Mouse (Mus musculus) midbrain, embryonic 16.5 days (tissue): ENCODE measurements around the gene Hspb9. TPM values are rescaled to one million over a fixed set of nuclear protein-coding genes. Genes with fewer than 3 reads are reported as not detected.
A peak's percentile ranks its signal among the peaks of the same experiment; 100 is the strongest.

Source experiments
- ATAC-seq: fragments of 200-750 bp; cut with Nextera tagmentation; 2 replicates; pipeline ENCODE4 v1.8.0; 2017; ENCODE audit warnings: moderate TSS enrichment
- H3K27ac ChIP-seq: fragments of 300-500 bp; sonication (generic); 2 replicates; pipeline ENCODE4 v1.5.1; 2014; ENCODE audit warnings: mild to moderate bottlenecking, low read length, mixed read lengths
- H3K27me3 ChIP-seq: fragments of 300-500 bp; sonication (generic); 2 replicates; pipeline ENCODE4 v1.6.1; 2014; ENCODE audit warnings: low read depth, low read length, mixed read lengths; ENCODE audit not compliant: control insufficient read depth, insufficient read depth
- H3K36me3 ChIP-seq: fragments of 300-500 bp; sonication (generic); 2 replicates; pipeline ENCODE4 v1.6.1; 2014; ENCODE audit warnings: mild to moderate bottlenecking, low read length, moderate library complexity, mixed read lengths; ENCODE audit not compliant: control insufficient read depth, insufficient read depth
- H3K4me1 ChIP-seq: fragments of 300-500 bp; sonication (generic); 2 replicates; pipeline ENCODE4 v1.6.1; 2014; ENCODE audit warnings: mild to moderate bottlenecking, low read length, mixed read lengths; ENCODE audit not compliant: control insufficient read depth, insufficient read depth
- H3K4me2 ChIP-seq: fragments of 300-500 bp; sonication (generic); 2 replicates; pipeline ENCODE4 v1.6.1; 2014; ENCODE audit warnings: mild to moderate bottlenecking, low read length, mixed read lengths
- H3K4me3 ChIP-seq: fragments of 300-500 bp; sonication (generic); 2 replicates; pipeline ENCODE4 v1.5.1; 2014; ENCODE audit warnings: low read depth, mild to moderate bottlenecking, low read length, moderate library complexity, mixed read lengths
- H3K9ac ChIP-seq: fragments of 300-500 bp; sonication (generic); 2 replicates; pipeline ENCODE4 v1.6.1; 2014; ENCODE audit warnings: low read depth, low read length, mixed read lengths
- H3K9me3 ChIP-seq: fragments of 300-500 bp; sonication (generic); replicated peaks from 2 replicates; pipeline ENCODE4 v1.6.1; 2014; ENCODE audit warnings: mild to moderate bottlenecking, low read length, mixed read lengths; ENCODE audit not compliant: control insufficient read depth, poor library complexity, severe bottlenecking
- WGBS: fragments of 180-500 bp; shearing (Covaris S2); extraction: QIAGEN DNeasy Blood & Tissue Kit; methylation state at CpG from one replicate; pipeline ENCODE4 v1.1.7; 2014; 5-methylcytosine and 5-hydroxymethylcytosine counted together
- polyA plus RNA-seq: library from polyadenylated mRNA; unstranded; fragments of >200 nt; fragmentation: Nextera tagmentation; extraction: Ambion mirVana; gene quantifications from 2 replicates; pipeline ENCODE4 v1.2.1, GENCODE M21; 2015

Hspb9 gene
- polyA plus RNA-seq, 1 experiment from 2014 or later, result not detected

- H3K9me3 ChIP-seq, result no peaks in the 10 kb centered on the region
- WGBS, result 38% methylated on average over 19 of the region's 19 CpGs
- H3K4me2 ChIP-seq, result no peak overlapping the region
- H3K36me3 ChIP-seq, result peaks cover 18% of the 10 kb centered on the region
- no peak for ATAC-seq
- no peaks in the 10 kb centered on the region; the same call in 1 of the 2 replicates for H3K4me1 ChIP-seq
- H3K9ac ChIP-seq, result no peak overlapping the region
- H3K4me3 ChIP-seq, result no peak overlapping the region
- no peaks in the 10 kb centered on the region; the same call in 1 of the 2 replicates for H3K27me3 ChIP-seq
- H3K27ac ChIP-seq, result no peak overlapping the region
Measured at GRCm38 (mm10) chr11:100702081-100702851, 11.4 kb upstream of the Hspb9 start.

DNA sequence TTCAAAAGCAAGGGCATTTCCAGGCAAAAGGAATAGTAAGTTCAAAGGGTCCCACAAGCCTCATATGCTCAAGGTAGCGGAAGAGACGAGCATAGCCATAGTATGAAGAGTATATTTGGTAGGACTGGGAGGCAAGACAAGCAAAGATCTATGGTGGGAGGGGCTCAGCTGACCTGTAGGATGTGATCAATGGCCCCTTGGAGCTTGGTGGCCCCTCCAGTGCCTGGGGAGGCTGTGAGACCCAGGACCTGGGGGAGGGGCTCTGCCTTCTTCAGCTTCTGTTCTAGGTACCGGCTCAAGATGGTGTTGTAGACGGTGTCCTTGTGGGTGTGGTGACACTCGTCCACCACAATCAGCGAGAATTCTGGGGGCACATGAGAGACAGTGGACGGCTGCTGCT lies 10.7 kb upstream of the Hspb9 start:
- Histone ChIP-seq H3K4me3 (no peak overlapping the region), H3K9me3 (no peaks in the 10 kb centered on the region), H3K27ac (no peak overlapping the region), H3K27me3 (no peaks in the 10 kb centered on the region; the same call in 1 of the 2 replicates), H3K9ac (no peak overlapping the region), H3K4me2 (no peak overlapping the region), H3K4me1 (no peaks in the 10 kb centered on the region; the same call in 1 of the 2 replicates), H3K36me3 (peaks cover 18% of the 10 kb centered on the region)
- WGBS, result 41% methylated on average over 7 of the region's 7 CpGs
- ATAC-seq, result no peak

DNA sequence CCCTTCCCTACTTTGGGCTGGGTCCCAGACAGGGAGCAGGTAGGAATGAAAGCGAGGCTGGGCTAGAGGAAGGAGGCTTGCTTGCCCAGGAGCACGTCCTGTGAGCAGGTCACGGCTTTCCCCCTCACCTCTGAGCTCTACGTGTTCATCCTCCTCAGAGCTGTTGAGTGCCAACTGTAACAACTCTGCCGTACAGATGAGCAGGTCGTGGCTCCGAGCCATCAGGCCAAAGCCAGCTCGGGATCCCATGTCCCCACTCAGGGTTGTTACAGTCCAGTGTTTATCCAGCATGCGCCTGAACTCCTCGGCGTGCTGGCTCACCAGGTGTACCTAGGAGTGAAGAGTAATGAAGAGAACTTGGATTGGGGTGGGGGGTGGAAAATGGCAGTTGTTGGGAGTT lies 10.3 kb upstream of the Hspb9 start:
- no peaks in the 10 kb centered on the region; the same call in 1 of the 2 replicates for H3K27me3 ChIP-seq
- H3K4me3 ChIP-seq, result no peak overlapping the region
- H3K27ac ChIP-seq, result no peak overlapping the region
- WGBS, result 76% methylated on average over 11 of the region's 11 CpGs
- H3K4me2 ChIP-seq, result no peak overlapping the region
- peaks cover 18% of the 10 kb centered on the region for H3K36me3 ChIP-seq
- ATAC-seq, result no peak
- no peak overlapping the region for H3K9ac ChIP-seq
- no peaks in the 10 kb centered on the region for H3K9me3 ChIP-seq
- no peaks in the 10 kb centered on the region; the same call in 1 of the 2 replicates for H3K4me1 ChIP-seq

GRCm38 (mm10) chr11:100703851-100704531 lies 9.7 kb upstream of the Hspb9 start, which contains the start of gene Dhx58:
Dhx58 (minus strand) TSS chr11:100704271.
- ATAC-seq, result no peak
- Histone ChIP-seq H3K27ac (no peak within 1 kb of the TSS), H3K4me1 (no peaks in the 10 kb centered on the region; the same call in 1 of the 2 replicates), H3K4me2 (no peak within 1 kb of the TSS), H3K27me3 (no peaks in the 10 kb centered on the region; the same call in 1 of the 2 replicates), H3K9me3 (no peaks in the 10 kb centered on the region), H3K4me3 (no peak within 1 kb of the TSS), H3K36me3 (peaks cover 22% of the 10 kb centered on the region), H3K9ac (no peak within 1 kb of the TSS)
- WGBS, result 74% methylated on average over 7 of the region's 7 CpGs

GRCm38 (mm10) chr11:100705095-100705747 lies 8.4 kb upstream of the Hspb9 start:
- Histone ChIP-seq H3K4me3 (no peak overlapping the region), H3K9me3 (no peaks in the 10 kb centered on the region), H3K4me1 (no peaks in the 10 kb centered on the region; the same call in 1 of the 2 replicates), H3K27ac (no peak overlapping the region), H3K36me3 (peaks cover 23% of the 10 kb centered on the region), H3K27me3 (no peaks in the 10 kb centered on the region; the same call in 1 of the 2 replicates), H3K4me2 (no peak overlapping the region), H3K9ac (no peak overlapping the region)
- ATAC-seq, result no peak
- WGBS, result 94% methylated on average over 23 of the region's 23 CpGs

DNA sequence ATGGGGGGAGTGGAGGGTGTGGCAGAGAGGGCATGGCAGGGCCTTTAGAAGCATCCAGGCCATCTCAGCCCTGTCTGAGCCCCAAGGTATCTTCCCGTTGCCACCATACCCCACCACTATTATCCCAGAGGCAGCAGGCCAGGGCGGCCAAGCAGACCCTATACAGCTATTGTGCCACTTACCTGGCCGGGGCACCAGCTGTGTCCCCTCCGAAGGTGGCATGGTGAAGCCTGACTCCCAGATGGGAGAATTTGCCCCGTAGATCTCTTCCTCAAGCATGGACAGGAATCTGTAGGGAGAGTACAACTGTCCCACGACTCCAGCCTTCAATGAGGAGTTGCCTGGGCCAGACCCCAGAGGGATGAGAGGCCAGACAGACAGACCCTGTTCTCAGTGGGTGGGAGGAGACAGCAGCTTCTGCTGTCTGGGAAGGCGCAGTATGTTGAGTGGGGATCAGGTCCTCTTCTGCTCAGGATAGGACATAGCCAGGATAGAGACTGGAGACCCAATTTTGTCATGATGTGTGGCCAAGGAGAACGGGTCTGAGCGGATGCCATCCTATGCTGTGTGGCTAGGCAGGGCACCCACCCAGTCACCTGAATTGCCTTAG lies 4.3 kb upstream of the Hspb9 start:
- Histone ChIP-seq H3K4me1 (peaks cover 23% of the 10 kb centered on the region), H3K36me3 (peaks cover 23% of the 10 kb centered on the region)

DNA sequence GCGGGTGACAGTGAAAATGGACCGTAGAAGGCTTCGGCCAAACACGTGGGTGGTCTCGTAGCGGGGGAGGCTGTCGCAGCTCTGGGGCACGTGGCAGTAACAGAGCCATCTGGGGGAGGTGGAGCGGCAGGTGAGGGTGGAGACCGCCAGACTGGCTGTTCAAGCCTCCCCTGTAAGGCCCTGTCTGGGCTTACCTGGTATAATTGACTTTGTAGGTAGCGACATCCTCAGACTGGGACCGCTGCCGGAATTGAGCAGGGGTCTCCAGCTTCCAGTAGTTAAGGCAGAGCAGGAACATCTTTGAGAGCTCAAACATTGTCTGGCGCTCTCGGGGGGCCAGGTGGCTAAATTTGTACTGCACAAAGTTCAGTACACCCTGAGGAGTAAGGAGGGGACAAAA lies 3.1 kb upstream of the Hspb9 start:
- Histone ChIP-seq H3K9ac (no peak overlapping the region), H3K36me3 (peaks cover 16% of the 10 kb centered on the region; the same call in 1 of the 2 replicates), H3K4me1 (peaks cover 23% of the 10 kb centered on the region), H3K27ac (no peak overlapping the region), H3K27me3 (no peaks in the 10 kb centered on the region; the same call in 1 of the 2 replicates), H3K4me3 (no peak overlapping the region), H3K4me2 (no peak overlapping the region), H3K9me3 (no peaks in the 10 kb centered on the region)
- no peak for ATAC-seq
- WGBS, result 96% methylated on average over 15 of the region's 15 CpGs

More for the DNA sequence above, 4.3 kb upstream of the Hspb9 start:
- 92% methylated on average over 9 of the region's 9 CpGs for WGBS
- Histone ChIP-seq H3K9ac (no peak overlapping the region), H3K9me3 (no peaks in the 10 kb centered on the region), H3K27ac (no peak overlapping the region), H3K27me3 (no peaks in the 10 kb centered on the region; the same call in 1 of the 2 replicates), H3K4me2 (no peak overlapping the region), H3K4me3 (no peak overlapping the region)
- ATAC-seq, result no peak

GRCm38 (mm10) chr11:100710977-100711376 lies 2.7 kb upstream of the Hspb9 start:
- Histone ChIP-seq H3K27ac (no peak overlapping the region), H3K9ac (peak overlapping the region; percentile 84; the same call in 1 of the 2 replicates), H3K36me3 (peaks cover 16% of the 10 kb centered on the region; the same call in 1 of the 2 replicates), H3K4me3 (0 out of 2 replicates have a peak overlapping the region, but pooled peaks have one; percentile 75), H3K4me2 (peak overlapping the region; percentile 70), H3K9me3 (no peaks in the 10 kb centered on the region), H3K4me1 (peaks cover 23% of the 10 kb centered on the region), H3K27me3 (no peaks in the 10 kb centered on the region; the same call in 1 of the 2 replicates)
- WGBS, result 91% methylated on average over 4 of the region's 4 CpGs
- no peak for ATAC-seq
